Mouse (Mus musculus): ENCODE results near the gene Gal3st2b. TPM values are rescaled to one million over a fixed set of nuclear protein-coding genes. Genes with fewer than 3 reads are reported as not detected.
"Not testable (repeated sequence)": the region's sequence is repeated elsewhere in the genome, so short reads cannot be mapped to it uniquely, and the experiment has no call there.

Gal3st2b gene
- polyA plus RNA-seq, 1 experiment from 2014 or later, result 0.09 TPM

GRCm38 (mm10) chr1:93990209-93990608 lies 72.1 kb downstream of the Gal3st2b start, which contains the start of gene Gal3st2c:
Gal3st2c (plus strand) TSS chr1:93990509.
- not testable (repeated sequence) for H3K27me3 ChIP-seq (ENCODE audit: control insufficient read depth, insufficient read depth, low read length); H3K27ac ChIP-seq (ENCODE audit: low read length); H3K4me1 ChIP-seq (ENCODE audit: control insufficient read depth, insufficient read depth, low read length); ATAC-seq (ENCODE audit: insufficient number of reproducible peaks, insufficient read depth, low FRiP score, low read depth); H3K36me3 ChIP-seq (ENCODE audit: control insufficient read depth, insufficient read depth, low read length); H3K4me2 ChIP-seq (replicated peaks; ENCODE audit: low read depth, low read length); H3K4me3 ChIP-seq (ENCODE audit: low read depth, low read length); H3K9ac ChIP-seq (replicated peaks; ENCODE audit: low read depth, low read length); H3K9me3 ChIP-seq (ENCODE audit: control insufficient read depth, low read depth, low read length)
- WGBS, result 81% methylated on average over 7 of the region's 8 CpGs

GRCm38 (mm10) chr1:93991068-93991467 lies 73.0 kb downstream of the Gal3st2b start:
- H3K36me3 ChIP-seq (ENCODE audit: control insufficient read depth, insufficient read depth, low read length); H3K4me2 ChIP-seq (replicated peaks; ENCODE audit: low read depth, low read length); H3K4me3 ChIP-seq (ENCODE audit: low read depth, low read length); H3K27me3 ChIP-seq (ENCODE audit: control insufficient read depth, insufficient read depth, low read length); ATAC-seq (ENCODE audit: insufficient number of reproducible peaks, insufficient read depth, low FRiP score, low read depth); H3K4me1 ChIP-seq (ENCODE audit: control insufficient read depth, insufficient read depth, low read length); H3K9ac ChIP-seq (replicated peaks; ENCODE audit: low read depth, low read length); H3K9me3 ChIP-seq (ENCODE audit: control insufficient read depth, low read depth, low read length); H3K27ac ChIP-seq (ENCODE audit: low read length): not testable (repeated sequence)
- WGBS, result 85% methylated on average over 2 of the region's 2 CpGs

GRCm38 (mm10) chr1:93991491-93991890 lies 73.4 kb downstream of the Gal3st2b start:
- not testable (repeated sequence) for ATAC-seq (ENCODE audit: insufficient number of reproducible peaks, insufficient read depth, low FRiP score, low read depth); H3K4me2 ChIP-seq (replicated peaks; ENCODE audit: low read depth, low read length); H3K9ac ChIP-seq (replicated peaks; ENCODE audit: low read depth, low read length); H3K27ac ChIP-seq (ENCODE audit: low read length); H3K4me1 ChIP-seq (ENCODE audit: control insufficient read depth, insufficient read depth, low read length); H3K36me3 ChIP-seq (ENCODE audit: control insufficient read depth, insufficient read depth, low read length); H3K4me3 ChIP-seq (ENCODE audit: low read depth, low read length); H3K27me3 ChIP-seq (ENCODE audit: control insufficient read depth, insufficient read depth, low read length); H3K9me3 ChIP-seq (ENCODE audit: control insufficient read depth, low read depth, low read length)
- WGBS, result 74% methylated on average over 3 of the region's 3 CpGs

Other genes starting within 250 kb of the Gal3st2b start
- 54.1 and 58.0 TPM in 2 replicates for gene Bok, start 232.7 kb upstream of the Gal3st2b start, polyA plus RNA-seq (2014; fragmentation: Nextera tagmentation; extraction: Ambion mirVana)
- 91.6 and 100 TPM in 2 replicates for gene Atg4b, start 166.8 kb upstream of the Gal3st2b start, polyA plus RNA-seq (2014; fragmentation: Nextera tagmentation; extraction: Ambion mirVana)
- 50.7 and 51.0 TPM in 2 replicates for gene Thap4, start 163.4 kb upstream of the Gal3st2b start, polyA plus RNA-seq (2014; fragmentation: Nextera tagmentation; extraction: Ambion mirVana)
- 271 and 280 TPM in 2 replicates for gene Dtymk, start 116.4 kb upstream of the Gal3st2b start, polyA plus RNA-seq (2014; fragmentation: Nextera tagmentation; extraction: Ambion mirVana)
- gene Ing5, start 114.3 kb upstream of the Gal3st2b start, polyA plus RNA-seq (2014; fragmentation: Nextera tagmentation; extraction: Ambion mirVana), result 19.4 and 21.7 TPM in 2 replicates
- 13.6 and 16.0 TPM in 2 replicates for gene D2hgdh, start 93.4 kb upstream of the Gal3st2b start, polyA plus RNA-seq (2014; fragmentation: Nextera tagmentation; extraction: Ambion mirVana)
- gene Gal3st2, start 57.0 kb upstream of the Gal3st2b start, polyA plus RNA-seq (2014; fragmentation: Nextera tagmentation; extraction: Ambion mirVana), result not detected in 2 replicates
- gene Gal3st2c, start 72.2 kb downstream of the Gal3st2b start, polyA plus RNA-seq (2014; fragmentation: Nextera tagmentation; extraction: Ambion mirVana), result not detected in 2 replicates
- gene Neu4, start 102.1 kb downstream of the Gal3st2b start, polyA plus RNA-seq (2014; fragmentation: Nextera tagmentation; extraction: Ambion mirVana), result not detected in 2 replicates
- gene Pdcd1, start 134.2 kb downstream of the Gal3st2b start, polyA plus RNA-seq (2014; fragmentation: Nextera tagmentation; extraction: Ambion mirVana), result not detected in 2 replicates

Measured in stomach, embryonic 14.5 days (tissue).